Mouse (Mus musculus) C2C12 (cell line): ENCODE measurements around the gene Mpdu1. TPM values are rescaled to one million over a fixed set of nuclear protein-coding genes. Genes with fewer than 3 reads are reported as not detected.
"Not testable (repeated sequence)": the region's sequence is repeated elsewhere in the genome, so short reads cannot be mapped to it uniquely, and the experiment has no call there.

Source experiments
- H3K27me3 ChIP-seq: one replicate; pipeline ENCODE4 v1.6.1; 2011; ENCODE audit not compliant: control insufficient read depth, insufficient read depth, insufficient read length
- H3K36me3 ChIP-seq: one replicate; pipeline ENCODE4 v1.6.1; 2011; ENCODE audit not compliant: control insufficient read depth, insufficient read depth
- H3K4me3 ChIP-seq: one replicate; pipeline ENCODE4 v1.5.1; 2011; ENCODE audit warnings: mild to moderate bottlenecking, control low read depth; ENCODE audit not compliant: poor library complexity, insufficient read depth, severe bottlenecking
- H3K79me2 ChIP-seq: one replicate; pipeline ENCODE4 v1.6.1; 2011; ENCODE audit not compliant: control insufficient read depth, insufficient read depth
- H3K79me3 ChIP-seq: one replicate; pipeline ENCODE4 v1.6.1; 2011; ENCODE audit warnings: low read depth, control low read depth
- H3ac ChIP-seq: one replicate; pipeline ENCODE3; 2011; ENCODE audit warnings: low read depth; ENCODE audit not compliant: control insufficient read depth, insufficient read length
- CEBPB ChIP-seq: IDR thresholded peaks from one replicate; pipeline ENCODE4 v1.6.1; 2011; ENCODE audit warnings: low read depth, mild to moderate bottlenecking, control low read depth, moderate library complexity
- CTCF ChIP-seq: IDR thresholded peaks from one replicate; pipeline ENCODE4 v1.5.1; 2011; ENCODE audit not compliant: control insufficient read depth, insufficient read depth, insufficient read length
- FOSL1 ChIP-seq: IDR thresholded peaks from one replicate; pipeline ENCODE4 v1.8.0; 2011; ENCODE audit warnings: mild to moderate bottlenecking, low read length; ENCODE audit not compliant: poor library complexity, insufficient read depth, severe bottlenecking
- MAX ChIP-seq: IDR thresholded peaks from one replicate; pipeline ENCODE4 v1.6.1; 2011; ENCODE audit warnings: mild to moderate bottlenecking, control low read depth
- MYOD1 ChIP-seq: IDR thresholded peaks from one replicate; pipeline ENCODE4 v1.6.1; 2011; ENCODE audit warnings: low read depth; ENCODE audit not compliant: control insufficient read depth, insufficient read length
- MYOG ChIP-seq: IDR thresholded peaks from one replicate; pipeline ENCODE4 v1.6.1; 2011; ENCODE audit not compliant: control insufficient read depth, insufficient read length; ENCODE audit errors: extremely low read depth
- USF1 ChIP-seq: IDR thresholded peaks from one replicate; pipeline ENCODE4 v1.6.1; 2011; ENCODE audit warnings: low read depth, mild to moderate bottlenecking, control low read depth, moderate library complexity
- polyA plus RNA-seq: library from polyadenylated mRNA; unstranded; fragments of >200 nt; fragmentation: generic; extraction: Trizol; gene quantifications from one replicate; pipeline ENCODE4 v1.2.1, GENCODE M21; 2012; ENCODE audit warnings: missing spikeins

The Mpdu1 gene
- polyA plus RNA-seq, 1 experiment = 95.8 TPM

DNA sequence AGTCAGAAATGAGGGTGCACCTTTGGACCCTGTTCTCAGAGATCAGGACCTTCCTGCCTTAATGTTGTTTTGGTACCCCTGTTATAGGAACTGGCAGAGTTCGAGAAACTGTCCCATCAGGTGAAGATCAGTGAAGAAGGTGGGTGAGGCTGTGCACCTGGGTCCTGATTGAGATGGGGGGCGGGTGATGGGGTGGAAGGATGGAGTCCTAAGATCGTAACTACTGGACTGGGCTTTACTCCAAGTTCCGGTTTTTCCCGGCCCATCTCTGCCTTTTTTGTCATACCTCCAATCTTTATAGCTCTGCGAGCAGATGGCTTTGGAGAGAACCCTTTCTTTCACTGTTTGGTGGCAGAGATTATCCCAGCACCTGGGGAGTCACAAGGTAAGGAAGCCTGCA, 40.0 kb downstream of the Mpdu1 start:
- Histone ChIP-seq H3K79me2 (no peaks in the 10 kb centered on the region), H3K27me3 (peaks cover 3% of the 10 kb centered on the region), H3K79me3 (no peaks in the 10 kb centered on the region), H3ac (peak overlapping the region; percentile 46), H3K36me3 (no peaks in the 10 kb centered on the region), H3K4me3 (peak overlapping the region; percentile 44)
- TF ChIP-seq FOSL1 (no peak), USF1 (no peak), CEBPB (no peak), MYOD1 (no peak), MAX (no peak), CTCF (no peak), MYOG (no peak)

DNA sequence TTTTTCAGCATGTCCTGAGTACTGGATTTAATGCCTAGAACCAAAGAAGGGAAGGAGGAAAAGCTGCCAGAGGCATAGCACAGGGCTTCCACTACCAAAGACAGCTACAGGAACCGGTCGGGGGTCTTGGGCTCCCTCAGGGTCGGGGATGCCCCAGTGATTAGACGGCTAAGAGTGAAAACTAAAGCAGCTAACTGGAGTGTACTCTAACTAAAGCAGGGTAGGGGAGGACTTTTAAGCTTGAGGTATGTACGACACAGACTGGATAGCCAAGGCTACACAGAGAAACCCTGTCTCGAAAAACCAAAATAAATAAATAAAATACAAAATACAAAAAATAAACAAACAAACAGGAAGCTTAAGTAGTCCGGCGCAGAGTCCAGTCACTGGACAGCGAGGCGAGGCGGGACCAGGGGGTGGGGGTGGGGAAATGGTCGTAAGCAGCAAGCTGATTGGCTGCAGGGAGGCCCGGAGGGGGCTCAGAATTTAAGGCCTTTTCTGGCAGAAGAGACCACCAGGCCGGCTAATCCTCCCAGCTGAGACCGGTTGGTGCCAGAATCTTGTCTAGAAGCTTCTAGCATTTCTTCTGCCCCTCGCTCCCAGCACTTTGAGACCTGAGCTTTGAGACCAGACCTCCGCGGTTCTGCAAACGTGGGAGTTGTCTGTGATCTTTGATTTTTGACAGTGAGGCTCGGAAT, 40.7 kb downstream of the Mpdu1 start, which contains the start of gene Sat2:
Gene Sat2 (plus strand): TSS at position 454 of the 698 bp plus-strand sequence.
- peak within 1 kb of the TSS; percentile 46 for H3ac ChIP-seq
- no peaks in the 10 kb centered on the region for H3K79me3 ChIP-seq
- no peaks in the 10 kb centered on the region for H3K36me3 ChIP-seq
- no peaks in the 10 kb centered on the region for H3K79me2 ChIP-seq
- peak within 1 kb of the TSS; percentile 44 for H3K4me3 ChIP-seq
- H3K27me3 ChIP-seq = peaks cover 3% of the 10 kb centered on the region
- TF ChIP-seq MAX = no peak
- TF ChIP-seq FOSL1 = no peak

DNA sequence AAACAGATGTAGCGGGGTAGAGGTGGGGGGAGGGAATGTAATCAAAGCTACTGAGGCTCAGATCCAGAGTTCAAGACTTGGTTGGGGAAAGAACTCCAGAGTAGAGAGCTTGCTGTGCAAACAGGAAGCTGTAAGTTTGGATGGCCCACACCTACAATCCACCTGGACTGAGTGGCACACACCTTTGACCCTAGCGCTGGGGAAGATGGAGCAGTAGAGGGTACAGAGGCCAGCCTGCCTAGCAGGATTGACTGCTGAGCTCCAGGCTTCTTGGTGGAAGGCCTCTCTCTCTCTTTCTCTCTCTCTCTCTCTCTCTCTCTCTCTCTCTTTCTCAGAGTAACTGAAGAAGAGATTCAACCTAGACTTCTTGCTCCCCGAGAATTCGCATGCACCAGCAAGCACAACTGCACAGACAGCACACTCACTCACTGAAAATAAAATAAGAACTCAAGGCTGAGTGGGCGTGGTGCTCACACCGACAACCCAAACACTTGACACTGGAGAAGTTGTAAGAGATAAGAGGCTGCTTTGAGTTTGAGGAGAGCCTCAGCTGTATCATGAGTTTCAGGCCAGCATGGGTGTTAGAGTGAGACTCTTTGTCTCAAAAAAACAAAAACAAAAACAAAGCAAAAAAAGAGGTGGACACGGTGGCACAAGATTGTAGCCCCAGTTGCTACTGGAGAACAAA, 41.9 kb downstream of the Mpdu1 start:
- H3K4me3 ChIP-seq = no peak overlapping the region
- H3K79me2 ChIP-seq = no peaks in the 10 kb centered on the region
- TF ChIP-seq FOSL1 = no peak
- TF ChIP-seq MYOG = no peak
- no peak for TF ChIP-seq CEBPB
- no peak for TF ChIP-seq MAX
- TF ChIP-seq USF1 = no peak
- TF ChIP-seq MYOD1 = no peak
- TF ChIP-seq CTCF = no peak
- H3K27me3 ChIP-seq = peaks cover 3% of the 10 kb centered on the region
- no peaks in the 10 kb centered on the region for H3K79me3 ChIP-seq
- no peak overlapping the region for H3ac ChIP-seq
- no peaks in the 10 kb centered on the region for H3K36me3 ChIP-seq

DNA sequence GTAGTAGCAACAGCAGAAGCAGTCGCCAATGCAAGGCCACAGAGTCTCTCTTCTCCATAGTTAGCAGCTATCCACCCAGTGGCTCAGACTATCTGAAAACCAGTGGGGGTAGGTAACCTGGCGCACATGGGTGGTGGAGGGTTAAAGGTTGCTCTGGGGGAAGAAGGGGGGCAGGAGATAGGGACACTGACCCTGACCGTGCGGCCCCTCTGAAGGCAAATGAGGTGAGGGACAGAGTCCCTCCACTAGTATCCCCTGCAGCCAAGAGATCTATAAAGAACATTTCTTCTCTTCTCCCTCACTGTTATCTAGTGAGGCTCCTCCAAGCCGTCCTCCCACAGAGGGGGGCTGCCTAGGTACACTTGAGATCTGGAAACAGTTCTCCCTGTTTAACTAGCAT, 44.6 kb downstream of the Mpdu1 start, which contains the start of gene Shbg:
Gene Shbg (minus strand): TSS at position 101 of the 400 bp plus-strand sequence.
- Histone ChIP-seq H3K27me3 (peaks cover 7% of the 10 kb centered on the region), H3K79me2 (no peaks in the 10 kb centered on the region), H3K79me3 (no peaks in the 10 kb centered on the region), H3K36me3 (no peaks in the 10 kb centered on the region), H3K4me3 (no peak within 1 kb of the TSS), H3ac (no peak within 1 kb of the TSS)
- TF ChIP-seq CEBPB = no peak
- TF ChIP-seq MYOG = no peak
- TF ChIP-seq CTCF = no peak

DNA sequence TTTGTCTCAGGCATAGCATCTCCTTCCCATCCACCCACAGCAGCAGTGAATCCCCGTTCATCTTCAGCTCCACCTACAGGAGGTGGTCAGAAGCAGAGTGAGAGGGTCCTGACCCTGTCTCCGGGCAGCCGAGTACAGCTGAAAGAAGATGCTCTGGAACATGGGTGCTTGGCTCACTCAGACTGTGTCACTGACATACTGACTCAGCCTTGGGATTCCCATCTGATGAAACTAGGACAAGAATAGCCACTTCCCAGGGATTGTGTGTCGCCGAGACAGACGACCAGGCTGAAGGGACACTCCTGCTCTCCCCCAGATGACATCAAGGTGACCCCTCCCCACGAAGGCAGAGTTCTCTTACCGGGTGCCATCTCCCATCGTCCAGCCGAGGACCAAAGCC, 45.7 kb downstream of the Mpdu1 start:
- H3K79me3 ChIP-seq = no peaks in the 10 kb centered on the region
- no peak overlapping the region for H3ac ChIP-seq
- H3K4me3 ChIP-seq = no peak overlapping the region
- TF ChIP-seq FOSL1 = no peak
- TF ChIP-seq CTCF = no peak
- TF ChIP-seq MYOD1 = no peak
- TF ChIP-seq MYOG = no peak
- no peak for TF ChIP-seq MAX
- no peak for TF ChIP-seq USF1
- TF ChIP-seq CEBPB = no peak
- H3K79me2 ChIP-seq = no peaks in the 10 kb centered on the region
- H3K36me3 ChIP-seq = no peaks in the 10 kb centered on the region
- peaks cover 7% of the 10 kb centered on the region for H3K27me3 ChIP-seq

DNA sequence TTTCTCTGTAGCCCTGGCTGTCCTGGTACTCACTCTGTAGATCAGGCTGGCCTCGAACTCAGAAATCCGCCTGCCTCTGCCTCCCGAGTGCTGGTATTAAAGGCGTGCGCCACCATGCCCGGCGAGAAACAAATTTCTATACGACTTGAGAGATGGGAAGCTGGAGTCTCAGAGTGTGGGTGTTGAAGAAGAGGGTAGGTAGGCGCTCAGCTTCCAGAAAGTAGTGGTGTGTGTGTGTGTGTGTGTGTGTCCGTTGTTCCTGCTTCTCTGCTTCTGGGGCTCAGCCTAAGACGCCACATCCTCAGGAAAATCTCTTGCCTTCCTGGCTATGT, 48.2 kb downstream of the Mpdu1 start:
- not testable (repeated sequence) for H3K4me3 ChIP-seq

More for the DNA sequence above, 48.2 kb downstream of the Mpdu1 start:
- H3K27me3 ChIP-seq = peaks cover 13% of the 10 kb centered on the region
- not testable (repeated sequence) for H3K79me2 ChIP-seq, H3ac ChIP-seq, H3K36me3 ChIP-seq, H3K79me3 ChIP-seq
